Mouse (Mus musculus): ENCODE data around the gene Gm867. TPM values are rescaled to one million over a fixed set of nuclear protein-coding genes. Genes with fewer than 3 reads are reported as not detected.

Gm867 gene
- total RNA-seq, 2 experiments from 2014 or later, result not detected

- intact Hi-C loops (cut with DNase I), result no loop called here
These were observed 36.1 kb downstream of the Gm867 start for GRCm38 (mm10) chr10:75904391-75904790.

GRCm38 (mm10) chr10:75898846-75899245 lies 41.6 kb downstream of the Gm867 start:
- intact Hi-C loops (cut with DNase I), result no loop called here
- DNase-seq, result peak; percentile 72 to 74

More at GRCm38 (mm10) chr10:75904391-75904790, 36.1 kb downstream of the Gm867 start:
- no peak for DNase-seq

GRCm38 (mm10) chr10:75898039-75898564 lies 42.4 kb downstream of the Gm867 start:
- intact Hi-C loops (cut with DNase I), result no loop called here
- DNase-seq, result no peak

- DNase-seq, result peak; percentile 50 to 76
- intact Hi-C loops (cut with DNase I), result loop anchor here (1.0 kb wide), 1 partner anchor 54 kb away; no protein-coding TSS in a partner anchor
These were observed 43.1 kb downstream of the Gm867 start for GRCm38 (mm10) chr10:75897373-75897772.

GRCm38 (mm10) chr10:75896208-75896607 lies 44.3 kb downstream of the Gm867 start:
- no peak for DNase-seq
- intact Hi-C loops (cut with DNase I), result no loop called here

- intact Hi-C loops (cut with DNase I), result no loop called here
- DNase-seq, result no peak
These were observed 44.7 kb downstream of the Gm867 start for GRCm38 (mm10) chr10:75895730-75896129.

GRCm38 (mm10) chr10:75894601-75895000 lies 45.9 kb downstream of the Gm867 start:
- intact Hi-C loops (cut with DNase I), result no loop called here
- DNase-seq, result no peak

- intact Hi-C loops (cut with DNase I), result no loop called here
- peak; percentile 90 to 91 for DNase-seq
These were observed 47.3 kb downstream of the Gm867 start, which contains the start of gene Derl3 for GRCm38 (mm10) chr10:75893089-75893750. Gene Derl3 (plus strand): TSS chr10:75893413.

- intact Hi-C loops (cut with DNase I), result loop anchor here (10.0 kb wide), 1 partner anchor 315 kb away; no protein-coding TSS in a partner anchor
- DNase-seq, result peak in 1 of 2 experiments; percentile 40
These were observed 50.9 kb downstream of the Gm867 start for GRCm38 (mm10) chr10:75889406-75890153.

Other genes with a start within 250 kb of the Gm867 start
- gene Cabin1, start 176.3 kb downstream of the Gm867 start, total RNA-seq (2021), result 10 to 100 TPM; 26.0 to 33.6 TPM
- 10 to 100 TPM; 29.6 to 49.2 TPM for gene Ddt, start 167.3 kb downstream of the Gm867 start, total RNA-seq (2021)
- not detected for gene Gm20441, start 159.7 kb downstream of the Gm867 start, total RNA-seq (2021)
- gene Gstt3, start 159.3 kb downstream of the Gm867 start, total RNA-seq (2021), result 1 to 10 TPM; 1.9 to 3.0 TPM
- gene Gstt1, start 142.1 kb downstream of the Gm867 start, total RNA-seq (2021), result 1 to 10 TPM; 5.9 to 7.9 TPM
- gene Gstt4, start 118.1 kb downstream of the Gm867 start, total RNA-seq (2021), result not detected
- 10 to 100 TPM; 10.1 to 12.7 TPM for gene Gstt2, start 103.2 kb downstream of the Gm867 start, total RNA-seq (2021)
- gene Mif, start 80.4 kb downstream of the Gm867 start, total RNA-seq (2021), result 100 to 1,000 TPM; 321 to 324 TPM
- under 1 TPM in 1 of 2 experiments, not detected in 1; 0.48 TPM for gene Derl3, start 47.3 kb downstream of the Gm867 start, total RNA-seq (2021)
- gene Smarcb1, start 19.1 kb downstream of the Gm867 start, total RNA-seq (2021), result 10 to 100 TPM; 41.3 to 44.8 TPM
- gene Chchd10, start 7.5 kb downstream of the Gm867 start, total RNA-seq (2021), result 1,000 to 10,000 TPM; 1,157 to 1,242 TPM
- gene Mmp11, start 4.2 kb downstream of the Gm867 start, total RNA-seq (2021), result 1 to 10 TPM; 8.6 to 9.9 TPM
- gene Vpreb3, start 2.4 kb upstream of the Gm867 start, total RNA-seq (2021), result under 1 TPM in 1 of 2 experiments, not detected in 1; 0.53 TPM
- gene Gm5134, start 13.8 kb upstream of the Gm867 start, total RNA-seq (2021), result not detected
- 1 to 10 TPM; 9.8 to 9.9 TPM for gene Zfp280b, start 92.0 kb upstream of the Gm867 start, total RNA-seq (2021)
- not detected for gene Slc5a4b, start 170.3 kb upstream of the Gm867 start, total RNA-seq (2021)
- not detected for gene Slc5a4a, start 206.8 kb upstream of the Gm867 start, total RNA-seq (2021)

All from heart, postnatal 10 days (tissue).